Mouse (Mus musculus): ENCODE data around the gene Cacna2d2.

DNA sequence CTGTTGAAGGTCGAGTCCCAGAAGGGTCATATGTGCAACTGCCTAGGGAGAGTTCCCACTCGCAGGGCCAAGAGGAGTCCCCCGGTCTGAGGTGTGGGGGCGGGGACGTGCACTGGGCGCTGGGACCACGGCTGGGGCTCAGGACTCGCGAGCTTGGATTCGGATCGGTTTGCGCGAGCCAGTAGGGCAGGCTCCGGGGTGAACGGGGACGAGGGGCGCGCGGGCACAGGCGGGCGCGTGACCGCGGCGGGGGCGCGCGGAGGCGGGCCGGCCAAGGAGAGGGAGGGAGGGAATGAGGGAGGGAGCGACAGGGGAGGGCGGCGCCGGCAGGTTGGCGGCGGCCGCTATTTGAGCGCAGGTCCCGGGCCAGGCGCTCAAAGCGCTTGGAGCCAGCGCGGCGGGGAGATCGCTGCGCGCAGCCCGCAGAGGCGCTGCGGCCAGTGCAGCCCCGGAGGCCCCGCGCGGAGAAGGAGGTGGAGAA lies at the start of gene Cacna2d2:
- TF ChIP-seq POU5F1 (IDR thresholded peaks at IDR 0.05; ENCODE audit: borderline replicate concordance, low read length) (no peak), CTCF (conservative IDR thresholded peaks at IDR 0.05; ENCODE audit: low read length) (no peak)
